Comparison of ENCODE assay signal across 26 mouse cellular contexts in the genomic region with DNA sequence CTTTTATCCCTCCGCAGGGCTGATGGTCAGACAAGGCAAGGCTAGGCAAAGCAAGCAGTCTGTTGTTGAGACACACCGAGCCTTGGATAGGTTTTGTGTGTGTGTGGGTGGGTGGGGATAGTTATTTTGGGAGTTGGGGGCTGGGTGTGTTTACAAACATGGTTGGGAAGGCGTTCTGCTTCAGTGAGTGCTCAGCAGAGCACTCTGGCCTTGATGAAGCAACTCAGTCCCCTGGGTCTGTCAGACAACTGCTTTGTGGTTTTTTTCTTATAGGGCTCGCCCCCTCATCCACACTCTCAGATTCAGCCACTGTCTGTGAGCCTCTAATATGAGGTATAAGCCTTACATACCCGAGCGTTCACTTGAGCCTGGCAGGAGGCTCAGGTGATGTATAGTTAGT. TPM values are rescaled to one million over a fixed set of nuclear protein-coding genes. Genes with fewer than 3 reads are reported as not detected.
DNase-seq lines count a peak whose midpoint lies in the region; ATAC-seq and TF ChIP-seq lines count a peak whose summit lies in the region.
"Had no signal": no experiment of that assay in that cellular context is flagged by ENCODE, and none has a peak within 500 bp of the region (broad histone marks: within the 10 kb centered on the region; RNA-seq: fewer than 3 reads in every experiment).

No protein-coding gene starts in this region.

- H3K9ac ChIP-seq in hindbrain, embryonic 13.5 days = 0 out of 2 replicates have a peak overlapping the region, but pooled peaks have one; percentile 43
- no peak overlapping the region for H3K9ac ChIP-seq in hindbrain, embryonic 12.5 days
- H3K9ac ChIP-seq: embryonic facial prominence, embryonic 15.5 days; forebrain, embryonic 12.5 days; forebrain, postnatal 0 days; heart, embryonic 15.5 days; liver, embryonic 15.5 days; lung, embryonic 14.5 days had no signal

- no peak overlapping the region for H3K27ac ChIP-seq in hindbrain, embryonic 13.5 days
- H3K27ac ChIP-seq in hindbrain, embryonic 12.5 days = no peak overlapping the region
- H3K27ac ChIP-seq: embryonic facial prominence, embryonic 10.5 days; embryonic facial prominence, embryonic 15.5 days; forebrain, embryonic 12.5 days; heart, embryonic 15.5 days; liver, embryonic 15.5 days had no signal

- ATAC-seq in hindbrain, embryonic 13.5 days (ENCODE audit: low FRiP score) = no peak
- no peak for ATAC-seq in hindbrain, embryonic 12.5 days (ENCODE audit: low FRiP score)
- ATAC-seq: activated CD4-positive, CD25-positive, alpha-beta regulatory T cell, adult 4 months; forebrain, postnatal 0 days; intestine, embryonic 16.5 days; midbrain, embryonic 16.5 days had no signal

- TF ChIP-seq CTCF in E14TG2a.4 (conservative IDR thresholded peaks at IDR 0.05; ENCODE audit: low read length) = no peak

- H3K4me1 ChIP-seq in hindbrain, embryonic 13.5 days (replicated peaks) = peaks cover 17% of the 10 kb centered on the region
- H3K4me1 ChIP-seq in hindbrain, embryonic 12.5 days = peaks cover 15% of the 10 kb centered on the region
- peaks cover 82% of the 10 kb centered on the region for H3K4me1 ChIP-seq in E14TG2a.4 (replicated peaks; ENCODE audit: low read depth, low read length)

- no peaks in the 10 kb centered on the region for H3K9me3 ChIP-seq in hindbrain, embryonic 13.5 days
- H3K9me3 ChIP-seq in hindbrain, embryonic 12.5 days (replicated peaks) = no peaks in the 10 kb centered on the region
- no peaks in the 10 kb centered on the region for H3K9me3 ChIP-seq in E14TG2a.4 (ENCODE audit: low read length)
- H3K9me3 ChIP-seq: embryonic facial prominence, embryonic 10.5 days; embryonic facial prominence, embryonic 15.5 days; forebrain, embryonic 12.5 days; heart, embryonic 15.5 days; liver, embryonic 15.5 days had no signal

- no peak overlapping the region for H3K4me3 ChIP-seq in hindbrain, embryonic 13.5 days
- no peak overlapping the region for H3K4me3 ChIP-seq in hindbrain, embryonic 12.5 days
- peak overlapping the region; percentile 32 for H3K4me3 ChIP-seq in E14TG2a.4 (replicated peaks; ENCODE audit: low read length)
- H3K4me3 ChIP-seq: embryonic facial prominence, embryonic 10.5 days; embryonic facial prominence, embryonic 15.5 days; forebrain, embryonic 12.5 days; heart, embryonic 15.5 days; liver, embryonic 15.5 days had no signal

- peaks cover 74% of the 10 kb centered on the region for H3K36me3 ChIP-seq in hindbrain, embryonic 13.5 days
- peaks cover 69% of the 10 kb centered on the region for H3K36me3 ChIP-seq in hindbrain, embryonic 12.5 days
- H3K36me3 ChIP-seq in E14TG2a.4 (ENCODE audit: insufficient read depth, low read length) = peaks cover 85% of the 10 kb centered on the region

- 85% methylated on average over 6 of the region's 6 CpGs for WGBS in hindbrain, embryonic 13.5 days
- 84% methylated on average over 6 of the region's 6 CpGs for WGBS in hindbrain, embryonic 12.5 days

- no peaks in the 10 kb centered on the region for H3K27me3 ChIP-seq in hindbrain, embryonic 13.5 days
- H3K27me3 ChIP-seq in hindbrain, embryonic 12.5 days = no peaks in the 10 kb centered on the region
- H3K27me3 ChIP-seq in E14TG2a.4 (ENCODE audit: insufficient read depth, low read length) = no peaks in the 10 kb centered on the region
- H3K27me3 ChIP-seq: embryonic facial prominence, embryonic 15.5 days; forebrain, embryonic 12.5 days; heart, embryonic 15.5 days; liver, embryonic 15.5 days had no signal

- no peak overlapping the region for H3K4me2 ChIP-seq in hindbrain, embryonic 13.5 days
- no peak overlapping the region for H3K4me2 ChIP-seq in hindbrain, embryonic 12.5 days (replicated peaks)
- H3K4me2 ChIP-seq: embryonic facial prominence, embryonic 15.5 days; forebrain, embryonic 12.5 days; heart, embryonic 15.5 days; liver, embryonic 15.5 days; lung, embryonic 14.5 days; midbrain, embryonic 11.5 days had no signal

- peak; percentile 90 for DNase-seq in A20 (ENCODE audit: low read depth, low spot score)
- DNase-seq in brain, adult 2 months (ENCODE audit: low read depth, low spot score) = peak; percentile 39
- DNase-seq in kidney, postnatal 14 days = no peak
- no peak for DNase-seq in kidney, adult 18-20 months
- DNase-seq: adrenal gland, adult 8-10 months; cerebellum, adult 8-10 months; cerebellum, postnatal 25 days; forebrain, postnatal 0 days; kidney, adult 9 months; kidney, postnatal 25 days; lung, embryonic 14.5 days; lung, postnatal 14 days; right cerebral cortex, adult 18-20 months; spleen, adult 18-20 months had no signal

RNA-seq across cellular contexts. Expression of a gene that starts 2.2 kb away (rescaled TPM):
- polyA plus RNA-seq in hindbrain, embryonic 13.5 days (2015; fragmentation: Nextera tagmentation; extraction: Ambion mirVana) = 37.0 and 38.5 TPM in 2 replicates
- polyA plus RNA-seq in hindbrain, embryonic 12.5 days (2016; fragmentation: Nextera tagmentation; extraction: Ambion mirVana) = 43.7 and 45.2 TPM in 2 replicates

RNA-seq across cellular contexts. Expression of a gene that starts 23.9 kb away (rescaled TPM):
- polyA plus RNA-seq in hindbrain, embryonic 13.5 days (2015; fragmentation: Nextera tagmentation; extraction: Ambion mirVana) = 165 and 174 TPM in 2 replicates
- 165 TPM in 2 replicates for polyA plus RNA-seq in hindbrain, embryonic 12.5 days (2016; fragmentation: Nextera tagmentation; extraction: Ambion mirVana)

Comparison
In these comparisons a context has a peak if more than half of its experiments do, and no peak if none do; other contexts are left out.
1. DNase-seq: peak in A20 (single experiment) and brain, adult 2 months (single experiment); none in kidney, postnatal 14 days (single experiment) and kidney, adult 18-20 months (single experiment).